Mouse (Mus musculus) inflammation-experienced regulatory T-cells, adult 6 months (primary cell): ENCODE data around the gene Zfc3h1. TPM values are rescaled to one million over a fixed set of nuclear protein-coding genes. Genes with fewer than 3 reads are reported as not detected.

Source experiments
- ATAC-seq: one replicate; pipeline ENCODE4 v1.8.0; 2017
- polyA plus RNA-seq, 3 experiments: library from polyadenylated mRNA; unstranded; fragments of 100-300 nt; shearing (Covaris generic); gene quantifications; one replicate each; pipeline ENCODE4 v1.2.1; 2017

Zfc3h1 gene
- polyA plus RNA-seq, 3 experiments from 2014 or later, result 25.6 to 37.1 (median 33.7) TPM

DNA sequence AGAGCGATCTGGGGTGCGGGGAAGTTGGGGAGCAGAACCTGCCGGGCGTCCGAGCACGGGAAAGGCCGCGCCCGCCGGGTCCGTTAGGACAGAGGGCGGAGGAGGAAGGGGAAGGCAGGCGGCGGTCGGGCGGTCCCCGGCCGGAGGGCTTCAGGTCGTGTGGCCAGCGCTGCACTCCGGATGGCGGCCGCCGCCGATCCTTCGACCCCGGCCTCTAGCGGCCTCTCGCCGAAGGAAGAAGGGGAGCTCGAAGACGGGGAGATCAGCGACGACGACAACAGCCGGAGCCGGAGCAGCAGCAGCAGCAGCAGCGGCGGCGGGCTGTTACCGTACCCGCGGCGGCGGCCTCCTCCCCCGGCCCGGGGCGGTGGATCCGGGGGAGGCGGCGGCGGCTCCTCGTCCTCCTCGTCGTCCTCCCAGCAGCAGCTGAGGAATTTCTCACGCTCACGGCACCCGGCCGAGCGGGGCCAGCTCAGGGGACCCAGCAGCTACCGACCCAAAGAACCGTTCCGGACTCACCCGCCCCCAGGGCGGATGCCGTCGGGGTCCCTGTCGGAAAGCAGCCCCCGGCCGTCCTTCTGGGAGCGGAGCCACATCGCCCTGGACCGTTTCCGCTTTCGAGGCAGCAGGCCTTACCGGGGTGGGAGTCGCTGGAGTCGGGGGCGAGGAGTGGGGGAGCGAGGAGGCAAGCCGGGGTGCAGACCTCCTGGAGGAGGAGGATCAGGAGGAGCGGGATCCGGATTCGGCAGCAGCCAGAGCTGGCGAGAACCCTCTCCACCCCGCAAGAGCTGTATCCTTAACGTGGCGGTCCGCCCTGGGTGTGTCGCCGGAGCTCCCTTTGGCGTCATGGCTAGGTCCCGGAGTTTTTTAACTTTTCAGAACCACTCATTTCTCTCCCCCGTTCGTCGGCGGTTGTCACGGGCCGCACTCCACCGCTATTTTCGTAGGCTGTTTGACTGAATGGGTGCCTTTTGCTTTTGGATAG is 551 bp downstream of the Zfc3h1 start:
- ATAC-seq, result peak; percentile 24

DNA sequence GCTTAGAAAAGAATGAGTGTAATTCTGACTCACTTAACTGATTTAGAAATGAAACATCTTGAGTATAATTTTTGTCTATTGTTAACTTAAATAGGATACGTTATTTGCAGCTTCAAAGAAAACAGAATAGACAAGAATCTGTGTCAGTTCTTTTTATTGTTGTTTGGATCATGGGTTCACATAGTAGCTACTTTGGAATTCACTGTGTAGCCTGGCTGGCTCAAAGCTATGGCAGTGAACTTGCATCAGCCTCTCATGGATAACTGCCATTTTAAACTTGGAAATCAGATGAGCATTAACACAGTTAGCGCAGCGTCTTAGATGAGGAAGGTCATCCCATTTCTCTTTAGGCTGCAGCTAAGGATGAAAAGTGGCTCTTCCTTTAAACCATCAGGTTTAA is 3.1 kb downstream of the Zfc3h1 start:
- no peak for ATAC-seq

DNA sequence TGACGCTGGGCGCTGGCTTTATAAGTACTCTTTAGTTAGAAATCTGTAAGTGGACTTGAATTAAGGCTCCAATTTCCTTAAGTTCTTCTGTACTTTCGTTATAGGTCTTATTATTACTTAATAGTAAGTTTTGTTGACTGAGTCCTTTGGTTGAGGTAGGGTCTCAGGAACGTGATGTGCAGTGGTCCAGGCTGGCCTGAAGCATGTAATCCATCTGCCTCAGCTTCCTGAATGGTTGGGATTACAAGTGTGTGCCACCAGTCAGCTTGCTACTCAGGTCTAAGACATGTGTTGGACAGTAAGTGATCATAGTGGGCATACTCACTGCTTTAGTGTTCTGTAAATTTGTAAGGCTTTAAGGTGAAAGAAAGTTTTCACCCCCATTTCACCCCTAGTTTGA is 6.3 kb downstream of the Zfc3h1 start:
- ATAC-seq, result no peak

DNA sequence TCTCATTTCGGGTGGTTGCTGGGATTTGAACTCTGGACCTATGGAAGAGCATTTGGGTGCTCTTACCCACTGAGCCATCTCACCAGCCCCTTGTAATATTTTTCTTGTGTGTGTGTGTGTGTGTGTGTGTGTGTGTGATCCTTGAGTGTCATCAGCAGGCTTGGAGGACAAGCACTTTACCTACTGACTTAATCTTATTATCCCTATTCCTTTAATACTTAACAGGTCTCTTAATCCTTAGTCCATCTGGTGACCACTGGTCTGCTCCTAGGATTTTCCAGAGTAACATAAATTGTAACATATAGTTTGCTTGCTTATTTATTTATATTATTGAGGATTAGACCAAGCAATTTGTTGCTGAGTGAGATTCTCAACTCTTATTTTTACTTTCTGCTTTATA is 7.1 kb downstream of the Zfc3h1 start:
- no peak for ATAC-seq

DNA sequence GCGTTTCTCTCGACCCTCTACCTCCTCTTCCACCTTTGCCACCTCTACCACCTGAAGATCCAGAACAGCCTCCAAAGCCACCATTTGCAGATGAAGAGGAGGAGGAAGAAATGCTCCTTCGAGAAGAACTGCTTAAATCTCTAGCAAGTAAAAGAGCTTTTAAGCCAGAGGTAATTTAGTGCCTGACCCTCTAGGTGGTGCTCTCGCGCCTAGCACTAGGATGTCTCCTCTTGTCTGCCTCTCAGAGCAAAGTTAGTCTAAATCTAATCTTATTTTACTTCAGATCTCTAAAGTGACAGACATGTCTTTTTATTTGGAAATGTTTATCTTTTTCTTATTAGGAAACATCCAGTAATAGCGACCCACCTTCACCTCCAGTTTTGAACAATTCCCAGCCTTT is 21.6 kb downstream of the Zfc3h1 start:
- peak; percentile 86 for ATAC-seq

DNA sequence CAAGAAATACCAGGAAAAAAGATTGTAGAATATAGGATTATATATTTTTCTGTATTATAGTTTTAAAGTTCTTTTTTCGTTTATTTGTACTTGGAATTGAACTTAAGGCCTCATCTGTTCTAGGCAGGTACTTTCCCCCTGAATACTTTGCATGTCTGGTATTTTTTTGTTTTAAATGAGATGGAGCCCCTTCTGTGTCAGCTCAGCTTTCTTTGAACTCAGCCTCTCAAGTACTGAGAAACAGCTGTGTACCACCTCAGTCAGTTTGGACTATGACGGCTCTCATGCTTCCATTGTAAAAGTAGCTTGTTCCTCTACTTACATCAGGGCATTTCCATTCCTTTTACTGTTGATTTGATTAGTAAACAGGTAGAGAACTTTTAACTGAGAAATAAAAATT is 28.7 kb downstream of the Zfc3h1 start:
- peak; percentile 52 for ATAC-seq

DNA sequence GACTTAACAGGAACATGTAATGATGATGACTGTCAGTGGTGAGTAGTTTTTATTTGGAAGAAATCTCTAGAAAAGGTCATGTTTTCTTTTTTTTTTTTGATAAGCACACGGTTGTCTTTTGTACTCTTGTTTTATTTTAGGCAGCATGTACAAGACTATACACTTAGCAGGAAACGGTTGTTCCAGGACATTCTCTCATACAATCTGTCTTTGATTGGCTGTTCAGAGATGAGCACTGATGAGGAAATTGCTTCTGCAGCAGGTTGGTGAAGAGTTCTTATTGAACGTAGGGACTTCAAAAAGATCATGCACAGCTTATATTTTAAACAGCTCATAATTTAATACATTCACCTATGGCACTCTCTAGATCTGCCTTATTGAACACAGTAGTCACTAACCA is 29.3 kb downstream of the Zfc3h1 start:
- ATAC-seq, result peak; percentile 27

DNA sequence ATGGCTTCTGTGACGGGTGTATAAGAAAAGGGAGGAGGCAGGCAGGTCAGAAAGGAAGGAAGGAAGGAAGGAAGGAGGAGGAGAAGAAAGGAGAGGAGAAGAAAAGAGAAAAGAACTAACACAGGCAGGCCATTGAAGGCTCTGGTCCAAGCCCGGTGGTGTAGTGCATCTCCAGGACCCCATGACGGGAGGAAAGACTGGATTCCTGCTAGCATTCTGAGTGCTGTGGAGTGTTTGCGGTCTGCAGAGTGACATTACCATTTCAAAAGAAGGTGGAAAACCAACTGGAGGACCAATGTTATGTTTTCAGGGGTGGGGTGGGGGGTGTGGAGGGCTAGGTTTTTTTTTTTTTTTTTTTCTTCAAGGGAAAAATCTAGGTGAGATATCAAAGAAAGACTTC is 37.2 kb downstream of the Zfc3h1 start:
- no peak for ATAC-seq

DNA sequence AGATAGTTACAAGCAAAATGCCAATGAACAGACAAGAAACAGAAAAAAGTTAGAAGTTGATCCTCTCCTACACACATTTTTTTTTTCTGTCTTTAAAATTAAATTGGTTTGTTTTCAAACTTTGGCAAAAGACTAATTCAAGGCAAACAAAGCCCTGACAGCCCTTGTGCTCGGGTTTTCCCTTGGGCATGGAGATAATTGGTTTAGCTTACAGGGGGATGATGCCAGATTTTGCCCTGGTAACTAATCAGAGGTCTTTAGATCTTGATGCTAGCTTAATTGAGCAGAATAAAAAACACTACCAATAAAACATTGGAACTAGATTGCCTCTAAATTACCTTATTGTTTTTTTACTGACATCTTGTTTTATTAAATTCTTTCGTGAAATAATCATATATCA is 40.6 kb downstream of the Zfc3h1 start:
- ATAC-seq, result no peak

DNA sequence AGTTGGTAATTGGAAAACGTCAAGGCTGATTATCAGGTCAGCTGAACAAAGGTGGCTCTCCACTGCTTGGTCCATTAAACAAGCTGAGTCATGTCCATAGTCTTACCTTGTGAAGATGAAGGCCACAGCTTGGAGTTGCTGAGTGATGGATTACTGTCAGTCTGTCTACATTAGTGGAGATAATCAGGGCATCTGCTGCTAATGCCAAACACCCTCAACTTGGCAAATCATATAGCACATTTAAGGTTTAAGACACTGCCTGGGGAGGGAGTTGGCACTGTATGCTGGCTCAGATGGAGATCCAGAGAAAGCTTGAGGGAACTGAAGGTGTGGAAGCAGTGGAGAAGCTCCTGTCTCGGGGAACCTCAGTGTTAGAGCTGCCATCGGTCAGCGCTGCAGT is 52.5 kb downstream of the Zfc3h1 start:
- no peak for ATAC-seq

DNA sequence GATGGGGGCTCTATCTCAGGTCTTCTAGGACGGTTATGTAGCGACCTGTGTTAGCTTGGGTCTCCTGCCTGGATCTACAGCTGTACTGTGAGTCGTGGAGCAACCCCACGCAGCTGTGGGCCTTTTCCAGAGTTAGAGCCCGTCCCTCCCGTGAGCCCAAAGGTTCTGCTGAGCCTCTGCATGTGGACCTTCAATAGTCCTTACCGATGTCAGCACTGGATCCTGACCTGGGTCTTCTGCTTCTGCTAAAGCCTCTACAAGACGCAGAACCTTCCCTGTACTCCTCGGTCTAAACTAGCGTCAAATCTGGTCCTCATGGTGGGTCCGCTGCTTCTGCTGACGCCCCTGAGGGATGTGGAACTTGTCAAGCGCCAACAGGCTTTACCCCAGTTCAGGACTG is 63.9 kb downstream of the Zfc3h1 start:
- no peak for ATAC-seq

DNA sequence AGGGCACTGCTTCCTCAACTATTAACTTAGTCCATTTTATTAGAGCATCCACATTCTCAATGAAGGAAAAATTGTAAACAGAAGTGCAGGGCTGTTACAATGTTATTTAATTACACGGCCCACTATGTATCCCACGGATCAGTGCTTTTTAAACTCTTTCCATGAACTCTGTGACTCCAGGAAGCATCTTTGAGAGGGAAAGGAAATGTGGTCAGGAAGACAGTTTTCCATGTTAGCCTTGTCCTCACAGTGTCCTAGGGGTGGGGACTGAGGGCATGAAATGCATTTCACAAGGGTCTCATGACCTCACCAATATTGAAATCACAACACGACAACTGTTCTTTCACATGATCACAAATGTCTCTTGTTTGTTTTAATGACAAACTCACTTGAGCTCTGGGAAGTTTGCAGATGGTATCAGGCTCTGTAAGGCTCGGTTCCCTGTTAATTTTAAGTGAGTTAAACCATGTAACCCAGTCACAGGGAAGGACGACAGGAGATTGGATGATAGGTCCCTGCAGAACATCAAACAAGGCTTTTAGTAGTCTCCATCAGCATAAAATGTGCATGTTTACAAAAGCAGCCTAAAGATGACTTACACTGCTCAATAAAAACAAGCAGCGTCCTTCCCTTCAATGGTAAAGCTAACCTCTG is 72.7 kb downstream of the Zfc3h1 start:
- ATAC-seq, result no peak

DNA sequence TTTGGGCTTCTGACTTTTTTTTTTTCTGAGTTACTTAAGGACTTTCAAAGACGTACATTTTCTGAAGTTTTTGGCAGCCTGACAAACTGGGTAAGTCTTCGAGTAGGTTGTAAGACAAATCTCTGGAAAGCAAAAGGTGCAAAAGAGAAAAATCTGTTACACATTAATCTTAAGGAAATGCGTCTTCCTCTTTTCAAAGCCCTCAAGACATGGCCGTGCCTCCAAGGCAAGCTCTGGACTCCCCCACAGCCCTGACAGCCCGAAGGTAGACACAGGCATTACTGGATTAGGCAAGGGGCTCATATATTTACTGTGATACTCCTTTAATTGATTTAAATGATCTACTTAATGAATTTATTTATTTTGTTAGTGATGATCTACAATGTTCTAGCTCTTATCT is 77.9 kb downstream of the Zfc3h1 start:
- ATAC-seq, result no peak

DNA sequence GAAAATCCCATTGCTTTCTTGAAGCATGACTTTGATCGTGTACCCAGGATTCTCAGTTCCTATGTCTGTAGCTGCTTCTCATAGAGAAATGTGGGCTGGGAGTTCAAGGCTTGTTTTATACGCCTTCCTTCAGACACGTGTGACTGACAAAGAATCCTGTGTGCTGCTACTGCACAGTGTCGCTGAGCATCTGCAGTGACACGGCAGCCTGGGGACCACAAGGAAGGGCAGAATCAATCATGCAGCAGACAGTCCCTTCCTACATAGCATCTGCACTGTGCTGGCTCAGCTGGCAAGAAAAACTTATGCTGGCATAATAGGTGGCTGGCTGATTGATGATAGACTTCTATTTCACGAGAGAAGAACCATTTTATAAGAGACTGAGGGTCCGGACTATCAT is 80.3 kb downstream of the Zfc3h1 start:
- ATAC-seq, result no peak

DNA sequence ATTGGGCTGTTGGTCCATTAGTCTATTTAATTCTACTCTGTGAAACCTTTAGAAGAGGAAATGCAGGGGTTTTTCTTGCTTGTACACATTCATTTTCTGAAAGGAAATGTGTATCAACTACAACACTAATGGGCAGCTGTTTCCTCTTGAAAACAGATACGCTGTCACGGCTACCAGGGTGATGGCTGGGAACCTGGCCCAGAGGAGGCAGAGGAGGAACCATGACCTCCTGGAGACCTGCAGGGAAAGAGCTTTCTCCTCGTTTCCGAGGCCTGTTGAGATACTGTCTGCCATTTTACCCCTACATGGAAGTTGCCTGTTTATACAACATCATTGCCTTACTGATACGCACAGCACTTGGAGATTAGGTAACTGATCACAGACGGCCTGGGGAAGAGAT is 81.0 kb downstream of the Zfc3h1 start:
- ATAC-seq, result no peak

DNA sequence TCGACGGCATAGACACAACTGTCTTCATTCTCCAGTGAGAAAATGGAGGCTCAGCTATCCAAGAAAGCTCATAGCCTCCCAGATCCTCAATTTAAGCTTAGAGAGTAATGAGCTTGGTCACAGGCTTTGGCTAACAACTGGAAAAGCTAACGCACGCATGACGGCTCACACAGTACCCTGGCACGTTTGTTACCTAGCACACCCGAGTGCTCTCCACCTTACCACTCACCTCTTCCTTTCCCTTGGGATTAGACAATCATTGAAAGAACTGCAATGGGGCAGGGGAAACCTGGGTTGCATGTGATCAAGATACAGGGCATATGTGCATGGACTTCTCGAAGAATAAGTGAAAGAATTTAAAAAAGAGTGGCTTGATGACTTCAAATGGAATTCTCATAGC is 83.2 kb downstream of the Zfc3h1 start:
- no peak for ATAC-seq

DNA sequence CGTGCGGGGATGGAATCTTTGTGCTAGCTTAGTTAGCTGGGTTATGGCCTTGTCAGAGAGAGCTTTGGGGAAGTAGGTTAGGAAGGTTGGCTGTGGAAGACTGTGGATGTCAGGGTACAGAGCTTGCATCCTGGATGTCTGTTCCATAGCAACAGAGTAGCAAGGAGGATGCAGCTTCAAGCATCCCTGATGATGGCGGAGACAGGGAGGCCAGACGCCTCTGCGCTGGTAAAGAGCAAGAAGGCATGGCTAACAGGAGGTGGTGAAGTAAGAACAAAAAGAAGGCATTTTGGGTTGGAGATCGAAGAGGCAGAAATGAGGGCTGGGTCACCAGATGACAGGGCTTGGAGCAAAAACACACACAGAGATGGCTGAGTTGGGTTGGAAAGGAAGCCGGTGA is 83.9 kb downstream of the Zfc3h1 start:
- no peak for ATAC-seq

DNA sequence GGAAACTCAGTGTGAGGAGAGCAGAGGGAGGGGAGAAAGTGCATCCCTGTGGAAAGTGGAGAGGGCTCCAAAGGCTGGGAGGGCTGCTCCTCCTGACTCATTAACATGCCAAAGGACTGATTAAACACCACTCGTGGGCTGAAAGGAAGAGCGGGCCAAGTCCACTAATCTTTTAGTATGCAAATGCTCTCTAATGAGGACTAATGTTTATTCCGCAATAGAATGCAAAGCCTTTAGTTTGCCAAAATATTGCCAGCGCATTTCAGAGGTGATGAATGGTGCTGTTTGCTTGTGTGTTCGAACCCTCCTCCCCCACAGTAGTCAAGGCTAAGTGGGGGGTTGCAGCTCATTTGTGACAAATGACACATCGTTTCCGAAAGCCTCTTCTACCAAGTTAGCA is 84.3 kb downstream of the Zfc3h1 start:
- ATAC-seq, result no peak

DNA sequence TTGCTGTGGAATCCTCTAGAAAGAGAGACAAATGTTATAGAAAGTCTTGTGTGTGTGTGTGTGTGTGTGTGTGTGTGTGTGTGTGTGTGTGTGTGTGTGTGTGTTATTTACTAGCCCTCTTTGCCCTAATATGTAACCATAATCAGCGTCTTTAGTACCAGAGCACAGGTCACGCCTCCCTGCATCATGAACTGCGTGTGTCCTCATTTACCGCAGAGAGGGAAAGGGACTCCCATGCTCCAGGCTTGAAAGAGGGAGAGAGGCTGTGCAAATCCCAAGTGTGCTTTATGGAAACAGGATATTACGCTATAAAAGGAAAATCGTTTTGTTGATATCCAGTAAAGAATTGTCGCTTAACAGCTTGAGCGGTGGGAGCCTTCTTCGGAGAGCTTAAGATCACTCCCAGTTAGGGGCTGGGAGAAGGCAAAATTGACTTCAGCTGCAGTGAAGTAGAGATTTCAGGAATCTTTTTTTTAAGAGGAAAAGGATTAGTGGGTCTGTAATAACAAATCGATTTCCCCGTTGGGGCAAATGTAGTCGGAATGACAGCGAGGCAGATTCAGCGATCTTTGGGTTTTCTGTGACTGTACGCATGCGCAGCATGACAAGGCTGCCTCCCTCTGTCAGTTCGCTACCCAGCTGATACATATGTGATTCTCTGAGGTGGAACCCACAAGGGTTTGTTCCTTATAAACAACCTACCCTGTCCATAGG is 86.0 kb downstream of the Zfc3h1 start:
- no peak for ATAC-seq

DNA sequence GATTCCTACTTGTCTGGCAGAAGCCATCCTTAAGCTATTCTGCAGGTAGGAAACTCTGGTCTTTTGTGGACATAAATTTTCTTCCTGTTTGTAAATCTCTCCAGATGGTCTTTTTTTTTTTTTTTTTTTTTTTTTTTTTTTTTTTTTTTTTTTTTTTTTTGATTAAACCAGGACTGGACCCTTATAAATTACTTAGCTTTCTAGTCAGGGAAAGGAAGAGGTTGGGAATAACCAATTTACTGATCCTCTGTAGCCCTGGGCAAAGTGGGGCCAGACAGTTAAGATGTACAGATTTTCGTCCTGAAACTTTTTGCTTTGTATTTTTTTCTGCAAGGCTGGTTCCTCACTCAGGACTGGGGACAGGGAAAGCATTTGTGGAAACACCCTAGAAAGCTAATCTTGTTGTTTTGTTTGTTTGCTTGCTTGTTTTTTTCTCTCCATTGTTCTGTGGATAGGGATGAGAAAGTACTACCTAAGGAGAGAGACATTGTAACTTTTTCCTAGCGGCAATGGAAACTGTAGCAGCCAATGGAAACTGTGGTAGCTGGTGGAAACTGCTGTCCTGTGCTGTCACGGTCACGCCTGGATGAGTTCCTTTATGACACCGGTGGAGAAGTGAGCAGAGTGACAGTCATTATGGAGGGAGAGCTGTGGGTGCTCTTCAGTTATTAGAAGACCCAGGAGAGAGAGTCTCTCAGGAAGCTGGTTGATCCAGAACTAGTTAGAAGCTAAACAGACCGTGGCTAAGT is 88.6 kb downstream of the Zfc3h1 start:
- ATAC-seq, result no peak

DNA sequence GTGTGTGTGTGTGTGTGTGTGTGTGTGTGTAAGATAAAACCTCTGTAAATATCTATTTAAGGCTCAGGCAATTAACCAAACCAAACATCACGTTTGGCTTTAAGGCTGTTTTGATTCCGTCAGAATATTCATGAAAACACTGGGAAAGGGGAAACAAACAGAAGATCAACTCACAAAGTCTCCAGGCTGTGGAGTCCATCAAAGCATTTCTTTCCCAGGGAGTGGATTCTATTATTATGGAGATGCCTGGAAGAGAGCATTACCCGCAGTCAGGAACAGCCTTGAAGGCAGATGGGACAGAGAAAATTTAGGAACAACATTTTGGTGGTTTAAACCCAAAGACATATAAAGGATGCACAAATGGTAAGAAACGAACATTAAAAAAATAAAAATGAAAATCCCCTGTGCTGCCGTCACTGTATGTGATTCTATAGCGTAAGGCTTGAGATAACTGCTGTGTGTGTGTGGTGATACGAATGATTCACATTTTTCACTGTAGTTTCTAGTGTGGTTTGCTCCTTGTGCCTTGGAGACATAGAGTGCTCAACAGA is 90.3 kb downstream of the Zfc3h1 start:
- no peak for ATAC-seq

DNA sequence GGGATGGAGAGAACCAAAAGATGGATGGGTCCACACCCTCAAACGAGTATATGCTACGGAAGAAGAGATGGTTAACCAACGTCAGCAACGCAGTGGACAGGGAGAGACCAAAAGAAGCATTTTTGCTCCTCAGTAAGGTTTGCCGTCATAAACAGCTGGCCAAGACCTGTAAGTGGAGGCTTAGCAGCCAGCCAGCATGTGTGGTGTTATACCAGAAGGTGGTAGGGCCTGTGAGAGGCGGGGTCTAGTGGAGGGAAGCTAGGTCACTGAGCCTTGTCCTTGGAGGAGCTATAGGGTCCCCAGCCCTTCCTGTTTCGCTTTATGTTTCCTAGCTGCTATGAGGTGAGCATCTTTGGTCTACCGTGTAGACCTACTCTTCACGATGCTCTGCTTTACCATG is 91.7 kb downstream of the Zfc3h1 start:
- ATAC-seq, result no peak
